Mouse (Mus musculus): ENCODE measurements around the gene Pdzrn4. TPM values are rescaled to one million over a fixed set of nuclear protein-coding genes. Genes with fewer than 3 reads are reported as not detected.

Pdzrn4 gene
- polyA plus RNA-seq, 1 experiment from 2014 or later = 1.8 TPM

GRCm38 (mm10) chr15:92752578-92752977, 355.9 kb downstream of the Pdzrn4 start:
- Histone ChIP-seq H3K27ac (ENCODE audit: low read depth) (no peak overlapping the region), H3K9me3 (ENCODE audit: low read depth, low read length) (no peaks in the 10 kb centered on the region), H3K9ac (no peak overlapping the region), H3K4me3 (ENCODE audit: low read depth, low read length) (no peak overlapping the region), H3K4me2 (peak overlapping the region; percentile 38; the same call in 1 of the 2 replicates), H3K36me3 (ENCODE audit: insufficient read depth) (no peaks in the 10 kb centered on the region), H3K27me3 (ENCODE audit: insufficient read depth, low read length) (no peaks in the 10 kb centered on the region), H3K4me1 (ENCODE audit: insufficient read depth) (no peaks in the 10 kb centered on the region)
- WGBS = 84% methylated on average over 13 of the region's 13 CpGs
- DNase-seq (no peak), ATAC-seq (ENCODE audit: insufficient read depth) (no peak)
- no peak for TF ChIP-seq CTCF (IDR thresholded peaks at IDR 0.05; ENCODE audit: low read depth)

GRCm38 (mm10) chr15:92757085-92757903, 360.6 kb downstream of the Pdzrn4 start:
- no peaks in the 10 kb centered on the region for H3K27me3 ChIP-seq (ENCODE audit: insufficient read depth, low read length)
- ATAC-seq (ENCODE audit: insufficient read depth) = no peak

GRCm38 (mm10) chr15:92759001-92759400, 362.3 kb downstream of the Pdzrn4 start:
- H3K9ac ChIP-seq = no peak overlapping the region
- no peaks in the 10 kb centered on the region for H3K36me3 ChIP-seq (ENCODE audit: insufficient read depth)
- no peak for ATAC-seq (ENCODE audit: insufficient read depth)
- TF ChIP-seq CTCF (IDR thresholded peaks at IDR 0.05; ENCODE audit: low read depth) = no peak
- no peaks in the 10 kb centered on the region for H3K9me3 ChIP-seq (ENCODE audit: low read depth, low read length)
- WGBS = 42% methylated on average over 8 of the region's 8 CpGs
- H3K4me3 ChIP-seq (ENCODE audit: low read depth, low read length) = no peak overlapping the region
- no peak overlapping the region for H3K27ac ChIP-seq (ENCODE audit: low read depth)
- no peaks in the 10 kb centered on the region for H3K4me1 ChIP-seq (ENCODE audit: insufficient read depth)
- DNase-seq = peak; percentile 5
- no peak overlapping the region for H3K4me2 ChIP-seq
- H3K27me3 ChIP-seq (ENCODE audit: insufficient read depth, low read length) = no peaks in the 10 kb centered on the region

More at GRCm38 (mm10) chr15:92757085-92757903, 360.6 kb downstream of the Pdzrn4 start:
- H3K9me3 ChIP-seq (ENCODE audit: low read depth, low read length) = no peaks in the 10 kb centered on the region
- H3K4me2 ChIP-seq = no peak overlapping the region
- no peak overlapping the region for H3K4me3 ChIP-seq (ENCODE audit: low read depth, low read length)
- no peak for DNase-seq
- no peak overlapping the region for H3K9ac ChIP-seq
- H3K4me1 ChIP-seq (ENCODE audit: insufficient read depth) = no peaks in the 10 kb centered on the region
- no peak for TF ChIP-seq CTCF (IDR thresholded peaks at IDR 0.05; ENCODE audit: low read depth)
- WGBS = 70% methylated on average over 17 of the region's 17 CpGs
- no peak overlapping the region for H3K27ac ChIP-seq (ENCODE audit: low read depth)
- no peaks in the 10 kb centered on the region for H3K36me3 ChIP-seq (ENCODE audit: insufficient read depth)

- ATAC-seq (ENCODE audit: insufficient read depth) = no peak
- Histone ChIP-seq H3K4me1 (ENCODE audit: insufficient read depth) (no peaks in the 10 kb centered on the region), H3K36me3 (ENCODE audit: insufficient read depth) (no peaks in the 10 kb centered on the region), H3K27ac (ENCODE audit: low read depth) (no peak overlapping the region), H3K9ac (no peak overlapping the region), H3K27me3 (ENCODE audit: insufficient read depth, low read length) (no peaks in the 10 kb centered on the region), H3K9me3 (ENCODE audit: low read depth, low read length) (no peaks in the 10 kb centered on the region), H3K4me3 (ENCODE audit: low read depth, low read length) (no peak overlapping the region), H3K4me2 (no peak overlapping the region)
- no peak for TF ChIP-seq CTCF (IDR thresholded peaks at IDR 0.05; ENCODE audit: low read depth)
- WGBS = 55% methylated on average over 5 of the region's 5 CpGs
- DNase-seq = no peak
These were observed 366.6 kb downstream of the Pdzrn4 start for GRCm38 (mm10) chr15:92763303-92763702.

GRCm38 (mm10) chr15:92769535-92769934, 372.9 kb downstream of the Pdzrn4 start:
- no peak for TF ChIP-seq CTCF (IDR thresholded peaks at IDR 0.05; ENCODE audit: low read depth)
- Histone ChIP-seq H3K27ac (ENCODE audit: low read depth) (no peak overlapping the region), H3K27me3 (ENCODE audit: insufficient read depth, low read length) (no peaks in the 10 kb centered on the region), H3K9ac (no peak overlapping the region), H3K9me3 (ENCODE audit: low read depth, low read length) (no peaks in the 10 kb centered on the region), H3K4me3 (ENCODE audit: low read depth, low read length) (no peak overlapping the region), H3K4me1 (ENCODE audit: insufficient read depth) (no peaks in the 10 kb centered on the region), H3K36me3 (ENCODE audit: insufficient read depth) (no peaks in the 10 kb centered on the region), H3K4me2 (no peak overlapping the region)
- 75% methylated on average over 15 of the region's 15 CpGs for WGBS
- ATAC-seq (ENCODE audit: insufficient read depth) = no peak; the same call in 1 of the 2 replicates
- no peak for DNase-seq

GRCm38 (mm10) chr15:92788036-92788435, 391.4 kb downstream of the Pdzrn4 start:
- no peaks in the 10 kb centered on the region for H3K27me3 ChIP-seq (ENCODE audit: insufficient read depth, low read length)
- no peak for ATAC-seq (ENCODE audit: insufficient read depth)
- H3K4me1 ChIP-seq (ENCODE audit: insufficient read depth) = no peaks in the 10 kb centered on the region
- no peaks in the 10 kb centered on the region for H3K36me3 ChIP-seq (ENCODE audit: insufficient read depth)
- TF ChIP-seq CTCF (IDR thresholded peaks at IDR 0.05; ENCODE audit: low read depth) = no peak
- 61% methylated on average over 14 of the region's 14 CpGs for WGBS
- no peaks in the 10 kb centered on the region for H3K9me3 ChIP-seq (ENCODE audit: low read depth, low read length)
- H3K4me2 ChIP-seq = no peak overlapping the region
- no peak overlapping the region for H3K27ac ChIP-seq (ENCODE audit: low read depth)
- DNase-seq = no peak
- no peak overlapping the region for H3K4me3 ChIP-seq (ENCODE audit: low read depth, low read length)
- no peak overlapping the region for H3K9ac ChIP-seq

- WGBS = 77% methylated on average over 3 of the region's 3 CpGs
- H3K36me3 ChIP-seq (ENCODE audit: insufficient read depth) = no peaks in the 10 kb centered on the region
- H3K9ac ChIP-seq = no peak overlapping the region
- TF ChIP-seq CTCF (IDR thresholded peaks at IDR 0.05; ENCODE audit: low read depth) = no peak
- DNase-seq = no peak
- no peaks in the 10 kb centered on the region for H3K27me3 ChIP-seq (ENCODE audit: insufficient read depth, low read length)
- no peak overlapping the region for H3K4me2 ChIP-seq
- no peaks in the 10 kb centered on the region for H3K9me3 ChIP-seq (ENCODE audit: low read depth, low read length)
- no peak for ATAC-seq (ENCODE audit: insufficient read depth)
- H3K27ac ChIP-seq (ENCODE audit: low read depth) = no peak overlapping the region
- no peaks in the 10 kb centered on the region for H3K4me1 ChIP-seq (ENCODE audit: insufficient read depth)
- no peak overlapping the region for H3K4me3 ChIP-seq (ENCODE audit: low read depth, low read length)
These were observed 397.6 kb downstream of the Pdzrn4 start for GRCm38 (mm10) chr15:92794275-92794674.
